Mouse (Mus musculus): ENCODE measurements around the gene Atp6v1a.

DNA sequence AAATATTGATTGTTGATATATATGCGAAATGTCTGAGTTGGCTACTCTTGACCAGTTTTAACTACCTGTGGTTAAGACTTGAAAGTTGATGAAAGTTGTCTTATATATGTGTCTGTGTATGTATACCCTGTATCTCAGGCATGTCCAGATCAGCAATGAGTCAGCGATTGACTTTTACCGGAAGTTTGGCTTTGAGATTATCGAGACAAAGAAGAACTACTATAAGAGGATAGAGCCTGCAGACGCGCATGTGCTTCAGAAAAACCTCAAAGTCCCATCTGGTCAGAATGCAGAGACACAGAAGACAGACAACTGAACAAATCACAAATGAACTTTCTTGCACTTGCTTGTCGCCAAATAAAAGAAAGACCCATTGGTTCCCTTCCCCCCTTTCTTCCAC lies 19.8 kb upstream of the Atp6v1a start:
- no peak for TF ChIP-seq POLR2A (IDR thresholded peaks at IDR 0.05; ENCODE audit: low read depth, low read length)
- TF ChIP-seq CTCF (conservative IDR thresholded peaks at IDR 0.05; ENCODE audit: insufficient read depth, insufficient read length, low read depth, low read length) = no peak
